Mouse (Mus musculus): ENCODE results near the gene Dgka. TPM values are rescaled to one million over a fixed set of nuclear protein-coding genes. Genes with fewer than 3 reads are reported as not detected.

Dgka gene
- polyA plus RNA-seq, 1 experiment from 2014 or later, result 6.8 TPM

DNA sequence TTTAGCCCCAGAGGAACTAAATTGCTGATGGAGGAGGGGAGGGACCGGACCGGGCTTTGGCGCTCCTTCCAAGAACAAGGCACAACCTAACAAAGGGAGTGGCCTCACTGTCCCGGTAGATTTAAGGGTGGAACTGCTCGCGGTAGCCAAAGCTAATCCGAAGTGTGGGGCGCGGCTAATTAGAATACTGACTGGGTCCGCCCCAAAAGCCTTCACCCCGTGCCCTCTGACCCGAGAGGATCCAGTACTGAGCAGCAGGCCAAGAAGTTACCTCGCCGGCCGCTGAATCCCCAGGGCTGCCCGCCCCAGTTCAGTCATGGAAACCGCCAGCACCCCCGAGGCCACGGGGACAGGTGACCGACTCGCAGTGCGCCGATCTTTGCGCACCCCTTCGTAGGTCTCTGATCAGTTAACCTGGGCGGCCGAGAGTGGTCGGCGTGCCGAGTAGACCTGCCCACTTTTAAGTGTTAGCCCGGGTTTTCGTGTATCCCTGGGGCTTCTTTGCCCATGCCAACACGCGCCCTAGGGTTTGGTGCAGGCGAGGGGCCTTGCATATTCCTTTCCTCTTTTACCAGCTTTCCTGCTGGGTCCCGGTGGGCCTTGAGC lies 3.1 kb upstream of the Dgka start, which contains the start of gene Pym1:
Gene Pym1 (plus strand): TSS at position 244 of the 606 bp plus-strand sequence.
- H3K36me3 ChIP-seq, result no peaks in the 10 kb centered on the region
- peak within 1 kb of the TSS; percentile 90 for H3K27ac ChIP-seq
- peaks cover 25% of the 10 kb centered on the region for H3K27me3 ChIP-seq (replicated peaks)
- WGBS, result under 1% methylated on average over 36 of the region's 36 CpGs
- H3K4me1 ChIP-seq, result peaks cover 23% of the 10 kb centered on the region
- H3K4me2 ChIP-seq (replicated peaks), result peak within 1 kb of the TSS; percentile 89
- H3K9me3 ChIP-seq, result no peaks in the 10 kb centered on the region
- H3K4me3 ChIP-seq, result peak within 1 kb of the TSS; percentile 55
- H3K9ac ChIP-seq, result peak within 1 kb of the TSS; percentile 77
- ATAC-seq (ENCODE audit: low FRiP score, low read depth), result peak; percentile 72

DNA sequence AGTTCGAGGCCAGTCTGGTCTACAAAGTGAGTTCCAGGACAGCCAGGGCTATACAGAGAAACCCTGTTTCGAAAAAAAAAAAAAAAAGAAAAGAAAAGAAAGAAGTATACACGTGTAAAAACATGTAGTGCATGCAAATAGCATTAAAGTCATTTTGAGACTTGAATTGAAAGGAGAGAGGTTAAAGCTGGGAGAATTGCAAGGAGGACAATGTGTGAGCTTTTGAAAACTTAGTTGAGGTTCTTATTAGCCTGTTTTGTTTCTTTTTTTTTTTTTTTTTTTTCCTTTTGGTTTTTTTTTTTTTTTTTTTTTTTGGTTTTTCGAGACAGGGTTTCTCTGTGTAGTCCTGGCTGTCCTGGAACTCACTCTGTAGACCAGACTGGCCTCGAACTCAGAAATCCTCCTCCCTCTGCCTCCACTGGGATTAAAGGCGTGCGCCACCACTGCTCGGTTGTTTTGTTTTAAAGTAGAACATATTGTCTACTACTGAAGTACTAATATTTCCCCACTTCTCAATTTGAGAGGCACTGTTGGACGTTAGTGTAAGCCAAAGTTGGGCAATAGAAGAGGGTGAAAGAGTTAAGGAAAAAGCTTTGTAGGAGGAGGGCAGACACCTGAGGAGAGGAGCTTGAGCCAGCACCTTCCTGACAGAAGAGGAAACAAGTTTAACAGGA lies 2.5 kb upstream of the Dgka start:
- Histone ChIP-seq H3K4me2 (replicated peaks) (peak overlapping the region; percentile 89), H3K4me3 (peak overlapping the region; percentile 55), H3K9ac (peak overlapping the region; percentile 77), H3K9me3 (no peaks in the 10 kb centered on the region), H3K27me3 (replicated peaks) (peaks cover 32% of the 10 kb centered on the region), H3K4me1 (peaks cover 23% of the 10 kb centered on the region), H3K36me3 (no peaks in the 10 kb centered on the region), H3K27ac (peak overlapping the region; percentile 90; the same call in 1 of the 2 replicates)
- 45% methylated on average over 9 of the region's 9 CpGs for WGBS
- ATAC-seq (ENCODE audit: low FRiP score, low read depth), result no peak

DNA sequence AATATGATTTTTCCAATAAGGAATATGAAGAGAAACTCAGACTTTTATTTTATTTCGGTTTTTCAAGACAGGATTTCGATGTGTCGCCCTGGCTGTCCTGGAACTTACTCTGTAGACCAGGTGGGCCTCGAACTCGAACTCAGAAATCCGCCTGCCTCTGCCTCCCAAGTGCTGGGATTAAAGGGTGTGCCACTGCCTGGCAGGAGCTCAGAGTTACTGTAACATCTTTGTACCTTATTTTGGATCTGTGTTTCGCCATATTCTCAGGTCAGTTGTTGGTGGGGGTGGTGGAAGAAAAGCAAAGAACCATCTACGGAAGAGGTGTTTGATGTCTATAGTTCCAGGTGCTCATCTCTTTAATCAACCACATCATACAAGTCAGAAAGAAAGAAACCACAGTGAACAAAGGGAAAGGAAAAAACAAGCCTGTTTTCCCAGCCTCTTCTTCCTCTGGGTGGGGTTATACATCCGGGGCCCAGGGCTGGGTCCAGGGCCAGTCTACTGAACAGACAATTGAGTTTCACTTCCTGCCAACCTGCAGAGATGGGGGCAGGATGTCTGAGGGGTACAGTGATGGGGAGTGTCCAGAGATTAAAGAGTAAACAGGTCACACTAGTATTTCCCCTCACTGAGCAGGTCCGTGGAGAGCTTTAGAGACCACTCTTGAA lies 1.4 kb upstream of the Dgka start:
- Histone ChIP-seq H3K4me2 (replicated peaks) (no peak overlapping the region), H3K9ac (no peak overlapping the region), H3K9me3 (no peaks in the 10 kb centered on the region), H3K4me1 (peaks cover 23% of the 10 kb centered on the region), H3K27me3 (replicated peaks) (peaks cover 39% of the 10 kb centered on the region), H3K36me3 (no peaks in the 10 kb centered on the region), H3K27ac (no peak overlapping the region), H3K4me3 (no peak overlapping the region)
- 90% methylated on average over 10 of the region's 10 CpGs for WGBS
- ATAC-seq (ENCODE audit: low FRiP score, low read depth), result no peak

DNA sequence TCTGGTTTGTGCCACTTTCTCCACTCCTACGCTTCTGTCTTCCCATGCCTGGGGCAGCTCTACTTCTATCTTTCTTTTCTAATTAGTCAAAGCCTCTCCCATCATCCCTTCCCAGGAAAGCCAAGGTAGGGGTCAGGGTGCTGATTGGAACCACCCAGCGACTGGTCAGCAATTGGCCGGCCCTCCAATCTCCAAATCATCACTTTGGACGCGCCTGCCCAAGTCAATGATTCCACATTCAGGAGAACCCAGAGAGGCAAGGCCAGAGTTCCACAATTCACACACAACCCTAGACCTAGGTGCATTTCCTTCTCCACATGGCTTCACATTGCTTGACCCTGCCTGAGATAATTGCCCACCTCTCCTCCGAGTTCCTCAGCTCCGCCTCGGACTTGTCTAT lies 444 bp downstream of the Dgka start:
- WGBS, result 14% methylated on average over 8 of the region's 8 CpGs
- Histone ChIP-seq H3K4me2 (replicated peaks) (peak overlapping the region; percentile 78), H3K36me3 (no peaks in the 10 kb centered on the region), H3K9me3 (no peaks in the 10 kb centered on the region), H3K4me3 (peak overlapping the region; percentile 56), H3K27ac (no peak overlapping the region), H3K9ac (peak overlapping the region; percentile 64), H3K4me1 (peaks cover 12% of the 10 kb centered on the region), H3K27me3 (replicated peaks) (peaks cover 39% of the 10 kb centered on the region)
- ATAC-seq (ENCODE audit: low FRiP score, low read depth), result no peak

DNA sequence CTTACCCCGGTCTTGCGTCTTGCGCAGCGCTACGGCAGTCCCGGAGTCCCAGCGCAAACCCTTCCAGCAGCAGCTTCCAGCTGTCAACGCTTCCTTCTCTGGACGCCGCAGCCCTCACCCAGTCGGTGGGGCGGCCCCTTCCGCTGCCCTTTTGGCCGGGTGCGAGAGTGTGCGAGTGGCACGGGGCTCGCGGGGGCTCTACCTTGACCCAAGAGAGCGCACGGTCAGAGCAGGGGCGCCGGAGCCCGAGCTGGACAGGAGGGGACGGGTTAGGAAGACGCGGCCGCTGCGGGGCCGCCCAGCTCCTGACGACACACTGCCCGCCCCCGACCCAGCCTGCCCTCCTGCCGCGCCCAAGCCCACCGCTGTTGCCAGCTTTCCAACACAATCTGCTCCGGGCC lies 864 bp downstream of the Dgka start:
- Histone ChIP-seq H3K4me3 (peak overlapping the region; percentile 56), H3K4me2 (replicated peaks) (peak overlapping the region; percentile 78), H3K27me3 (replicated peaks) (peaks cover 39% of the 10 kb centered on the region), H3K27ac (no peak overlapping the region), H3K9ac (peak overlapping the region; percentile 64), H3K9me3 (no peaks in the 10 kb centered on the region), H3K4me1 (peaks cover 11% of the 10 kb centered on the region), H3K36me3 (no peaks in the 10 kb centered on the region)
- WGBS, result under 1% methylated on average over 37 of the region's 37 CpGs
- no peak for ATAC-seq (ENCODE audit: low FRiP score, low read depth)

DNA sequence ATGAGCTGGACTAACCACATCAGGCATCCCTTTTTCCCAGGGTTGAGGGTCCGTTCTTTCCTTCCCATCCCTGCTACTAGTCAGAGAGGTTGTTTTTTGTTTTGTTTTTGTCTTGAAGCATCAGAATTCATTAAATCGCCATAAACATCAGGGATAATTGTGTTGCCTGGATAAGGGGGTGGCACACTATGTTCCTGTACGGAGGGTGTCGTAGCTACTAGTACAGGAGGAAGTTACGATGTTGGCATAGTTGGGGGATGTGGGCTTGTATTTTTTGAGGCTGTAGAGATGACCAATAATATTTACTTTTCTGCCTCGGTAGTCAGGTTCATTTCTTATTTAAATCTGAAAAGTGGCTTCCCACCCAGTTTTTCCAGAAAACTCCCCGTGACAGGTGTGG lies 1.4 kb downstream of the Dgka start:
- H3K9ac ChIP-seq, result peak overlapping the region; percentile 64; the same call in 1 of the 2 replicates
- H3K4me1 ChIP-seq, result peaks cover 11% of the 10 kb centered on the region
- H3K27ac ChIP-seq, result no peak overlapping the region
- H3K27me3 ChIP-seq (replicated peaks), result peaks cover 39% of the 10 kb centered on the region
- H3K4me2 ChIP-seq (replicated peaks), result peak overlapping the region; percentile 78
- no peaks in the 10 kb centered on the region for H3K36me3 ChIP-seq
- H3K9me3 ChIP-seq, result no peaks in the 10 kb centered on the region
- 4% methylated on average over 7 of the region's 7 CpGs for WGBS
- peak overlapping the region; percentile 56 for H3K4me3 ChIP-seq
- ATAC-seq (ENCODE audit: low FRiP score, low read depth), result no peak

DNA sequence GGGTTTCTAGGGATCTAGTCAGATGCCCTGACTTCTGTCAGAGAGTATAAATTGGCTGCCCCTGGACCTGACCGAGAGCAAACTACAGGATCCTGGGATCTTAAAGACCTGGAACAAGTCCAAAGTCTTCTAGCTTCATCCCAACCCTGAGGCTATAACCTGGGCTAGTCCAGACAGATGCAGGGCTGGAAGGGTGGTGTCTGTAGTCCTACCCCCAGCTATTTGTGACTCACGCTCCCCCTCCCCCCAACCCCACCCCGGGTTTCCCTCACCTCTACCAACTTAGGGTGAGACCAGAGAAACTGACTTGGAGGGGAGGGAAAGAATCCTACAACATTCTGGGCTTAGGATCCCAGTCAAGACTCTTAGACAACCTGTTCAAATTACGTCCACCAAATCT lies 2.0 kb downstream of the Dgka start:
- H3K4me3 ChIP-seq, result no peak overlapping the region
- peaks cover 39% of the 10 kb centered on the region for H3K27me3 ChIP-seq (replicated peaks)
- H3K36me3 ChIP-seq, result no peaks in the 10 kb centered on the region
- no peaks in the 10 kb centered on the region for H3K9me3 ChIP-seq
- no peak overlapping the region for H3K9ac ChIP-seq
- H3K27ac ChIP-seq, result no peak overlapping the region
- WGBS, result 36% methylated on average over 4 of the region's 4 CpGs
- H3K4me1 ChIP-seq, result peaks cover 12% of the 10 kb centered on the region
- H3K4me2 ChIP-seq (replicated peaks), result no peak overlapping the region
- no peak for ATAC-seq (ENCODE audit: low FRiP score, low read depth)

DNA sequence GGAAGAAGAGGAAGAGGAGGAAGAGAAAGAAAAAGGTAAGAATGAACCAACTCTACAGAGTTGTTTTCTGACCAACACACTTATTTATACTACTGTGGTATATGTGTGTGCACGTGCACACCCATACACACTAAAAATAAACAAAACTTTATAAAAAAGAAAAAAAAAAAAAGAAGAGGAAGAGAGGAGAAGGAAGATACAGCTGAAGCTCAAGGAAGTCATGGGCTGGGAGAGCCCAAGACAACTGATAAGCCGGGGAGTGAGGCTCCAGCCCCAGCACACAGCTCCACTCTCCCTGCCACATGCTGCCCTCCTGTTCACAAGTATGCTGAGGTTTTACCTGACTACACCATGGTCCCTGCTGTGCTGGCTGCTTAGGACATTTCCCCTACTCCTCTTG lies 4.4 kb downstream of the Dgka start:
- Histone ChIP-seq H3K27me3 (replicated peaks) (peaks cover 34% of the 10 kb centered on the region), H3K36me3 (no peaks in the 10 kb centered on the region), H3K4me2 (replicated peaks) (no peak overlapping the region), H3K4me1 (peaks cover 13% of the 10 kb centered on the region), H3K9me3 (no peaks in the 10 kb centered on the region), H3K9ac (no peak overlapping the region), H3K27ac (no peak overlapping the region), H3K4me3 (no peak overlapping the region)
- no peak for ATAC-seq (ENCODE audit: low FRiP score, low read depth)
- 84% methylated on average over 2 of the region's 2 CpGs for WGBS

DNA sequence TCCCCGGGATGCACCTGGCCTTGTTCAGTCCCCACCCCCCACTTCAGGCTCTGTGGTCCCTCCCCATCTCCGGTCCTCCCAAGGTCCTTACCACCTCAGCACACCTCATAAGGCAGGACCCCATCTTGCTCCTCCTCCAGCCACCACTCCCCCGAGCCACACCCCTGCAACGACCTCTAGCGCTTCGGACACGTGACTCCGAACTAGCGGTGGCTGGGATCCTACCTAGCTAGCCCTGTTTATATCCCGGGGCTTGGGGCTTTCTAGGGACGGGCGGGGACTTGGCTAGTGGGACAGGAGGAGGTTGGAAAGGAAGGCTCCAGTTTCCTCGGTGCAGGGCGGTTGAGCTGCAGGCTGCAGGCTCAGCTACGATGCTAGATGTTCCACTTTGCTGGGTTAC lies 7.2 kb downstream of the Dgka start:
- Histone ChIP-seq H3K9me3 (no peaks in the 10 kb centered on the region), H3K4me1 (peaks cover 6% of the 10 kb centered on the region; the same call in 1 of the 2 replicates), H3K4me3 (no peak overlapping the region), H3K36me3 (no peaks in the 10 kb centered on the region), H3K27ac (no peak overlapping the region), H3K27me3 (replicated peaks) (peaks cover 10% of the 10 kb centered on the region), H3K4me2 (replicated peaks) (peak overlapping the region; percentile 50), H3K9ac (peak overlapping the region; percentile 33; the same call in 1 of the 2 replicates)
- ATAC-seq (ENCODE audit: low FRiP score, low read depth), result 0 out of 2 replicates have a peak, but pooled peaks have one; percentile 33
- 2% methylated on average over 15 of the region's 15 CpGs for WGBS

DNA sequence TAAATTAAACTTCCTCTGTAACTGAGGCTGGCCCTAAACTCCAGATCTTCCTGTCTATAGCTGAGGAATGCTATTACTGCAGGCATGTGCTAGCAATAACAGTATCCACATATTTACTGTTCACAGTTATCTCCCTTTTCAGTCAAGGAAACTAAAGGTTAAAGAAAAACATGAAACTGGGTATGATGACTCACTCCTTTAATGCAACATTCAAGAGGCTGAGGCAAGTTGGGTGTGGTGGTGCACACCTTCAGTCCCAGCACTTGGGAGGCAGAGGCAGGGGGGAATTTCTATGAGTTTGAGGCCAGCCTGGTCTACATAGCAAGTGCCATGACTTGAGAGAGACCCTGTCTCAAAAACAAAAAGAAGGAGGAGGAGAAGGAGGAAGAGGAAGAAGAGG lies 12.7 kb downstream of the Dgka start:
- no peak overlapping the region for H3K9ac ChIP-seq
- no peak overlapping the region for H3K27ac ChIP-seq
- H3K4me1 ChIP-seq, result no peaks in the 10 kb centered on the region
- H3K4me3 ChIP-seq, result no peak overlapping the region
- H3K36me3 ChIP-seq, result no peaks in the 10 kb centered on the region
- H3K27me3 ChIP-seq (replicated peaks), result no peaks in the 10 kb centered on the region
- H3K4me2 ChIP-seq (replicated peaks), result no peak overlapping the region
- no peaks in the 10 kb centered on the region for H3K9me3 ChIP-seq
- no peak for ATAC-seq (ENCODE audit: low FRiP score, low read depth)

DNA sequence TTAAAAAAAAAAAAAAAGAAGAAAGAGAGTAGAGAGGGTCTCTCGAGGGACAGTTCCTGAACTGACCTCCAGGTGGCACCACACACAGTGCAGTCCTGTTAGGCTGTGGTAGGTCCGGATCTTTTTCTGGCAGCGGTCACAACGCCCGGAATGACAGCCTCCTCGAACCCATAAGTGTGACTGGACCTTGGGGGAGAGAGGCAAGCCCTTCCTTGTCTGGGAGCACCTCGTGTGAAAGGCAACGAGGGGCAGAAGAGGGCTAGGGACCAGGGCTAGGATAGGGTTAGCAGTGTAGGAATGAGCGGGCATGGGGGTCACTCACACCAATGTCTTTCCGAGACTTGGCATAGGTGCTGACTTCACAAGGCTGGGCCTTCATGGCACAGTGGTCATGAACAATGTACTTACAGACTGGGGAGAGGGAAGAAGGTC lies 13.6 kb downstream of the Dgka start:
- no peaks in the 10 kb centered on the region for H3K36me3 ChIP-seq
- WGBS, result 21% methylated on average over 10 of the region's 10 CpGs
- no peak overlapping the region for H3K4me2 ChIP-seq (replicated peaks)

DNA sequence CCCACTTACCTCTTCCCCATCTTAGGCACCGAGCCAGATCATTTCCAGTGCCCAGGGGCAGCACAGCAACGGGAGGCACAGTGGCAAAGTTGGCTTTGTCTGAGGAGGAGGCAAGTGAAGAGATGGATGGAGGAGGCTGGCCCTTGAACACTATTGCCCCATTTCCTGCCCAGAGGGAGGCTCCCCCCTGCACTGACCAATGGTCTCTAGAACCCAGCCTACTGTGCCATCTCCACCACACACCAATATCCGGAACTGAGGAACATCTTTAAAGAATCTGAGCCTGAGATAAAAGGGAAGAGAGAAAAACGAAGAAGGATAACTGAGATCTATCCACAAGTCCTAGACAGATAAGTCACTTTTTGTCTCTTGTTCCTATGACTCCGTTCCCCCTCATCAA lies 16.6 kb downstream of the Dgka start:
- WGBS, result 88% methylated on average over 5 of the region's 5 CpGs

More for the DNA sequence above, 13.6 kb downstream of the Dgka start:
- H3K4me1 ChIP-seq, result no peaks in the 10 kb centered on the region
- H3K9me3 ChIP-seq, result no peaks in the 10 kb centered on the region
- H3K27me3 ChIP-seq (replicated peaks), result no peaks in the 10 kb centered on the region
- no peak overlapping the region for H3K4me3 ChIP-seq
- no peak overlapping the region for H3K9ac ChIP-seq
- no peak overlapping the region for H3K27ac ChIP-seq
- ATAC-seq (ENCODE audit: low FRiP score, low read depth), result peak; percentile 71

More for the DNA sequence above, 16.6 kb downstream of the Dgka start:
- H3K27me3 ChIP-seq (replicated peaks), result no peaks in the 10 kb centered on the region
- no peak for ATAC-seq (ENCODE audit: low FRiP score, low read depth)
- no peak overlapping the region for H3K4me3 ChIP-seq
- no peaks in the 10 kb centered on the region for H3K36me3 ChIP-seq
- no peak overlapping the region for H3K9ac ChIP-seq
- H3K9me3 ChIP-seq, result no peaks in the 10 kb centered on the region
- H3K4me1 ChIP-seq, result no peaks in the 10 kb centered on the region
- H3K4me2 ChIP-seq (replicated peaks), result no peak overlapping the region
- no peak overlapping the region for H3K27ac ChIP-seq
